Mouse (Mus musculus): ENCODE results near the gene Tmem110. TPM values are rescaled to one million over a fixed set of nuclear protein-coding genes. Genes with fewer than 3 reads are reported as not detected.

Tmem110 gene
- 10 to 100 TPM; 18.2 to 31.3 TPM for total RNA-seq (2021)
- long read RNA-seq, transcript Tmem110-201 (8 exons, 3,742 nt) = major isoform, 10 of 16 reads
- long read RNA-seq, partial matches to known transcripts = 1 of 16 reads
- long read RNA-seq, other reads (novel, unspliced or antisense) = 5 of 16 reads

GRCm38 (mm10) chr14:30825476-30826131 is at the start of gene Tmem110:
Gene Tmem110, plus strand, starts transcription at chr14:30825590.
- peak; percentile 82 to 88 for DNase-seq (ENCODE audit: low spot score in 2 of 2)

GRCm38 (mm10) chr14:30784614-30785013 is 40.8 kb upstream of the Tmem110 start:
- no peak for DNase-seq (ENCODE audit: low spot score in 2 of 2)

GRCm38 (mm10) chr14:30789471-30789870 is 35.9 kb upstream of the Tmem110 start:
- no peak for DNase-seq (ENCODE audit: low spot score in 2 of 2)

GRCm38 (mm10) chr14:30792871-30793270 is 32.5 kb upstream of the Tmem110 start:
- no peak for DNase-seq (ENCODE audit: low spot score in 2 of 2)

GRCm38 (mm10) chr14:30801756-30802155 is 23.6 kb upstream of the Tmem110 start:
- DNase-seq (ENCODE audit: low spot score in 2 of 2) = no peak

GRCm38 (mm10) chr14:30821136-30821535 is 4.3 kb upstream of the Tmem110 start:
- DNase-seq (ENCODE audit: low spot score in 2 of 2) = no peak

- no peak for DNase-seq (ENCODE audit: low spot score in 2 of 2)
These were observed 864 bp upstream of the Tmem110 start for GRCm38 (mm10) chr14:30824456-30824995.

- no peak for DNase-seq (ENCODE audit: low spot score in 2 of 2)
These were observed 342 bp upstream of the Tmem110 start for GRCm38 (mm10) chr14:30825021-30825475.

GRCm38 (mm10) chr14:30826174-30827140 is 1.1 kb downstream of the Tmem110 start:
- DNase-seq (ENCODE audit: low spot score in 2 of 2) = no peak

- no peak for DNase-seq (ENCODE audit: low spot score in 2 of 2)
These were observed 2.1 kb downstream of the Tmem110 start for GRCm38 (mm10) chr14:30827480-30827879.

- DNase-seq (ENCODE audit: low spot score in 2 of 2) = no peak
These were observed 2.7 kb downstream of the Tmem110 start for GRCm38 (mm10) chr14:30828077-30828476.

- DNase-seq (ENCODE audit: low spot score in 2 of 2) = no peak
These were observed 3.5 kb downstream of the Tmem110 start for GRCm38 (mm10) chr14:30828635-30829460.

GRCm38 (mm10) chr14:30837416-30837996 is 12.1 kb downstream of the Tmem110 start:
- no peak for DNase-seq (ENCODE audit: low spot score in 2 of 2)

- DNase-seq (ENCODE audit: low spot score in 2 of 2) = no peak
These were observed 18.3 kb downstream of the Tmem110 start for GRCm38 (mm10) chr14:30843701-30844100.

GRCm38 (mm10) chr14:30850504-30850903 is 25.1 kb downstream of the Tmem110 start:
- DNase-seq (ENCODE audit: low spot score in 2 of 2) = no peak

GRCm38 (mm10) chr14:30852325-30852724 is 26.9 kb downstream of the Tmem110 start:
- no peak for DNase-seq (ENCODE audit: low spot score in 2 of 2)

- no peak for DNase-seq (ENCODE audit: low spot score in 2 of 2)
These were observed 29.9 kb downstream of the Tmem110 start for GRCm38 (mm10) chr14:30855316-30855715.

GRCm38 (mm10) chr14:30856885-30857507 is 31.6 kb downstream of the Tmem110 start:
- no peak for DNase-seq (ENCODE audit: low spot score in 2 of 2)

GRCm38 (mm10) chr14:30857990-30858389 is 32.6 kb downstream of the Tmem110 start:
- DNase-seq (ENCODE audit: low spot score in 2 of 2) = no peak
